Comparison of ENCODE assay signal across 14 mouse cellular contexts in the genomic region with DNA sequence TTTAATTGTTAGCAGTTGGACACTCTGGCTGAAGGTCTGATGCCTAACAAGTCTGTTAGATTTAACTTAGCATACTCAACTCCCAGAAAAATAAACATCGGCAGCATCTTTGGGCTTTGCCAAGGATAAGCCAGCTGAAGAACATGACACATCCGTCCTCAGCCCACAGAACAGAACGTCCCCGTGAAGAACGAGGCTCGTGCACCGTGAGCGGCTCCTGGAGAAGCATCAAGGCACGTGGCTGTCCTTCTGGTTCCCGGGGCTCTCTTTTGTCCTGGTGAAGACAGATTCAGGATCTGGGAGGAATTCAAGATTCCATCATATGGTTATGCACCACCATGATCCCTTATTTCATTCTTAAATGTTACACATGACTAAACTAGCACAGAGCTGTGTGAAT.
A peak's percentile ranks its signal among the peaks of the same experiment; 100 is the strongest.
DNase-seq lines count a peak whose midpoint lies in the region; ATAC-seq and TF ChIP-seq lines count a peak whose summit lies in the region.
"Had no signal": no experiment of that assay in that cellular context is flagged by ENCODE, and none has a peak within 500 bp of the region (broad histone marks: within the 10 kb centered on the region; RNA-seq: fewer than 3 reads in every experiment).

No protein-coding gene starts in this region.

- no peaks in the 10 kb centered on the region for H3K4me1 ChIP-seq in forebrain, postnatal 0 days (ENCODE audit: insufficient read depth)
- H3K4me1 ChIP-seq in forebrain, embryonic 16.5 days (replicated peaks; ENCODE audit: control insufficient read depth, insufficient read depth, low read length) = no peaks in the 10 kb centered on the region
- no peaks in the 10 kb centered on the region for H3K4me1 ChIP-seq in lung, postnatal 0 days (ENCODE audit: insufficient read depth, low read depth, low read length)
- H3K4me1 ChIP-seq: midbrain, embryonic 12.5 days had no signal

- H3K36me3 ChIP-seq in forebrain, postnatal 0 days (ENCODE audit: insufficient read depth) = peaks cover 3% of the 10 kb centered on the region; the same call in 1 of the 2 replicates
- H3K36me3 ChIP-seq in forebrain, embryonic 16.5 days (ENCODE audit: control insufficient read depth, insufficient read depth) = no peaks in the 10 kb centered on the region
- 0 out of 2 replicates have a peak, but pooled peaks cover 4% of the 10 kb centered on the region for H3K36me3 ChIP-seq in lung, postnatal 0 days (ENCODE audit: insufficient read depth, low read length)

- DNase-seq in forebrain, postnatal 0 days = no peak
- DNase-seq in lung, postnatal 0 days (ENCODE audit: low spot score) = no peak
- no peak for DNase-seq in lung, postnatal 4 days
- peak; percentile 61 to 78 for DNase-seq in left cerebral cortex, adult 2 months (ENCODE audit: extremely low spot score in 1 of 2, low spot score in 2 of 2)
- peak; percentile 50 for DNase-seq in right cerebral cortex, postnatal 14 days
- DNase-seq in cerebellum, adult 8-10 months = no peak
- no peak for DNase-seq in cerebellum, adult 18-20 months
- DNase-seq: cerebellum, adult 11-12 months; gastrocnemius, postnatal 36 days; thymus, adult 18-20 months had no signal

- no peak for TF ChIP-seq CTCF in forebrain, postnatal 0 days (IDR thresholded peaks at IDR 0.05; ENCODE audit: low read depth)
- TF ChIP-seq CTCF in lung, postnatal 0 days (IDR thresholded peaks at IDR 0.05) = no peak
- no peak for TF ChIP-seq CTCF in left cerebral cortex, adult 2 months (IDR thresholded peaks at IDR 0.05)

- H3K9ac ChIP-seq in forebrain, postnatal 0 days = no peak overlapping the region
- H3K9ac ChIP-seq in forebrain, embryonic 16.5 days (replicated peaks; ENCODE audit: low read depth, low read length) = no peak overlapping the region
- H3K9ac ChIP-seq in lung, postnatal 0 days (replicated peaks; ENCODE audit: low read depth) = no peak overlapping the region
- H3K9ac ChIP-seq: liver, embryonic 14.5 days; midbrain, embryonic 12.5 days had no signal

- no peak overlapping the region for H3K4me3 ChIP-seq in forebrain, postnatal 0 days (ENCODE audit: low read depth, low read length)
- no peak overlapping the region for H3K4me3 ChIP-seq in forebrain, embryonic 16.5 days (replicated peaks; ENCODE audit: low read length)
- no peak overlapping the region for H3K4me3 ChIP-seq in lung, postnatal 0 days (ENCODE audit: low read depth, low read length)
- no peak overlapping the region for H3K4me3 ChIP-seq in left cerebral cortex, adult 2 months
- H3K4me3 ChIP-seq: midbrain, embryonic 12.5 days had no signal

- no peaks in the 10 kb centered on the region for H3K27me3 ChIP-seq in forebrain, postnatal 0 days (ENCODE audit: insufficient read depth, low read length)
- H3K27me3 ChIP-seq in forebrain, embryonic 16.5 days (replicated peaks; ENCODE audit: control insufficient read depth, insufficient read depth, low read length) = no peaks in the 10 kb centered on the region
- H3K27me3 ChIP-seq in lung, postnatal 0 days (replicated peaks; ENCODE audit: insufficient read depth, low read length) = no peaks in the 10 kb centered on the region
- H3K27me3 ChIP-seq: midbrain, embryonic 12.5 days had no signal

- peak; percentile 60 for TF ChIP-seq EP300 in lung, postnatal 0 days (IDR thresholded peaks at IDR 0.05)

- WGBS in forebrain, postnatal 0 days = 66% methylated on average over 10 of the region's 10 CpGs
- WGBS in forebrain, embryonic 16.5 days = 80% methylated on average over 10 of the region's 10 CpGs
- WGBS in lung, postnatal 0 days = 54% methylated on average over 10 of the region's 10 CpGs

- H3K27ac ChIP-seq in forebrain, postnatal 0 days (ENCODE audit: low read depth, low read length) = no peak overlapping the region
- H3K27ac ChIP-seq in forebrain, embryonic 16.5 days (ENCODE audit: low read length) = no peak overlapping the region
- no peak overlapping the region for H3K27ac ChIP-seq in lung, postnatal 0 days (ENCODE audit: low read length)
- H3K27ac ChIP-seq in left cerebral cortex, adult 2 months = 0 out of 2 replicates have a peak overlapping the region, but pooled peaks have one; percentile 29
- H3K27ac ChIP-seq: liver, embryonic 14.5 days; midbrain, embryonic 12.5 days had no signal

- intact Hi-C loops in left cerebral cortex, adult 2 months (cut with DNase I) = loop anchor here (1.0 to 5.0 kb wide), 2 partner anchors 71 to 173 kb away; no protein-coding TSS in a partner anchor

- H3K4me2 ChIP-seq in forebrain, postnatal 0 days (ENCODE audit: low read depth) = no peak overlapping the region
- H3K4me2 ChIP-seq in forebrain, embryonic 16.5 days (ENCODE audit: low read length) = no peak overlapping the region
- H3K4me2 ChIP-seq in lung, postnatal 0 days (replicated peaks; ENCODE audit: low read depth, low read length) = no peak overlapping the region
- H3K4me2 ChIP-seq: midbrain, embryonic 12.5 days had no signal

- ATAC-seq in forebrain, postnatal 0 days = peak; percentile 60
- no peak for ATAC-seq in forebrain, embryonic 16.5 days
- peak; percentile 57; the same call in 1 of the 2 replicates for ATAC-seq in lung, postnatal 0 days
- ATAC-seq: inflammation-experienced regulatory T-cells, adult 6 months had no signal

- no peaks in the 10 kb centered on the region for H3K9me3 ChIP-seq in forebrain, postnatal 0 days (ENCODE audit: low read length)
- no peaks in the 10 kb centered on the region for H3K9me3 ChIP-seq in forebrain, embryonic 16.5 days (ENCODE audit: control insufficient read depth, low read length)
- no peaks in the 10 kb centered on the region for H3K9me3 ChIP-seq in lung, postnatal 0 days (ENCODE audit: low read length)
- H3K9me3 ChIP-seq: midbrain, embryonic 12.5 days had no signal

Comparison
In these comparisons a context has a peak if more than half of its experiments do, and no peak if none do; other contexts are left out.
1. DNase-seq: peak in left cerebral cortex, adult 2 months (2 of 2) and right cerebral cortex, postnatal 14 days (single experiment); none in forebrain, postnatal 0 days (single experiment), lung, postnatal 0 days (single experiment), lung, postnatal 4 days (0 of 2), cerebellum, adult 8-10 months (single experiment) and cerebellum, adult 18-20 months (0 of 2).